Mouse (Mus musculus): ENCODE results near the gene Dennd2c. TPM values are rescaled to one million over a fixed set of nuclear protein-coding genes. Genes with fewer than 3 reads are reported as not detected.

Gene Dennd2c
- total RNA-seq, 4 experiments from 2014 or later: 1.2 to 2.4 (median 1.9) TPM

Other genes with a start within 250 kb of the Dennd2c start
- not detected for gene Sycp1, start 166.5 kb upstream of the Dennd2c start, total RNA-seq (2022)
- gene Nr1h5, start 138.5 kb upstream of the Dennd2c start, total RNA-seq (2022): not detected
- 10 to 100 TPM; 58.0 to 81.4 (median 68.5) TPM for gene Sike1, start 106.9 kb upstream of the Dennd2c start, total RNA-seq (2022)
- gene Csde1, start 82.2 kb upstream of the Dennd2c start, total RNA-seq (2022): 100 to 1,000 TPM; 349 to 384 (median 357) TPM
- gene Nras, start 44.3 kb upstream of the Dennd2c start, total RNA-seq (2022): 10 to 100 TPM; 56.3 to 58.7 (median 57.5) TPM
- not detected for gene Ampd1, start 28.6 kb upstream of the Dennd2c start, total RNA-seq (2022)
- gene Bcas2, start 69.1 kb downstream of the Dennd2c start, total RNA-seq (2022): 10 to 100 TPM; 52.7 to 73.4 (median 60.4) TPM
- gene Trim33, start 176.7 kb downstream of the Dennd2c start, total RNA-seq (2022): 10 to 100 TPM; 36.0 to 50.9 (median 46.6) TPM

Data from adrenal gland, adult 8-10 months (tissue).